Mouse (Mus musculus) inflammation-experienced regulatory T-cells, adult 6 months (primary cell): ENCODE results near the gene Arhgap42. TPM values are rescaled to one million over a fixed set of nuclear protein-coding genes. Genes with fewer than 3 reads are reported as not detected.

ENCODE experiments used
- ATAC-seq: one replicate; pipeline ENCODE4 v1.8.0; 2017
- polyA plus RNA-seq, 3 experiments: library from polyadenylated mRNA; unstranded; fragments of 100-300 nt; shearing (Covaris generic); gene quantifications; one replicate each; pipeline ENCODE4 v1.2.1; 2017

Gene Arhgap42
- not detected for polyA plus RNA-seq

- no peak for ATAC-seq
Observed at GRCm38 (mm10) chr9:9238438-9239391, at the start of gene Arhgap42. TSS of gene Arhgap42 (minus strand) at chr9:9239101.

GRCm38 (mm10) chr9:9288140-9288539 is 49.2 kb upstream of the Arhgap42 start:
- no peak for ATAC-seq

DNA sequence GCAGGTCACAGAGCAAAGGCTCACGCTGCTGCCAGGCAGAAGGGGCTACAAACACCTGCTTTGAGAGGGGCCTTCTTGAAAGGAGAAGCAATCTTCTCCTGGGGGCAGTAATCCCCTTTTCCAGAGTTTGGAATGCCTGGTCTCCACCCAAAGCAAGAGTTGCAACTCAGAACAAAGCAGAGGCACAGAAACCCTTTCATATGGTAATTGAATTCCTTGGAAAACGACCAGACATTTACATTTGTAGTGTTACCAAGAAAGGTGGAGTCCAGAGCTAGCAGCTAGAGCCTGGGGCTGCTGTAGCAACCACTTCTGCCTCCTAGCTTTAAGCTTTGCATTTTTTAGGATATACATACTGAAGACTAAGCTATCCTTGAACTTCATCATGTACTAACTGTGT is 30.4 kb upstream of the Arhgap42 start:
- ATAC-seq: no peak

DNA sequence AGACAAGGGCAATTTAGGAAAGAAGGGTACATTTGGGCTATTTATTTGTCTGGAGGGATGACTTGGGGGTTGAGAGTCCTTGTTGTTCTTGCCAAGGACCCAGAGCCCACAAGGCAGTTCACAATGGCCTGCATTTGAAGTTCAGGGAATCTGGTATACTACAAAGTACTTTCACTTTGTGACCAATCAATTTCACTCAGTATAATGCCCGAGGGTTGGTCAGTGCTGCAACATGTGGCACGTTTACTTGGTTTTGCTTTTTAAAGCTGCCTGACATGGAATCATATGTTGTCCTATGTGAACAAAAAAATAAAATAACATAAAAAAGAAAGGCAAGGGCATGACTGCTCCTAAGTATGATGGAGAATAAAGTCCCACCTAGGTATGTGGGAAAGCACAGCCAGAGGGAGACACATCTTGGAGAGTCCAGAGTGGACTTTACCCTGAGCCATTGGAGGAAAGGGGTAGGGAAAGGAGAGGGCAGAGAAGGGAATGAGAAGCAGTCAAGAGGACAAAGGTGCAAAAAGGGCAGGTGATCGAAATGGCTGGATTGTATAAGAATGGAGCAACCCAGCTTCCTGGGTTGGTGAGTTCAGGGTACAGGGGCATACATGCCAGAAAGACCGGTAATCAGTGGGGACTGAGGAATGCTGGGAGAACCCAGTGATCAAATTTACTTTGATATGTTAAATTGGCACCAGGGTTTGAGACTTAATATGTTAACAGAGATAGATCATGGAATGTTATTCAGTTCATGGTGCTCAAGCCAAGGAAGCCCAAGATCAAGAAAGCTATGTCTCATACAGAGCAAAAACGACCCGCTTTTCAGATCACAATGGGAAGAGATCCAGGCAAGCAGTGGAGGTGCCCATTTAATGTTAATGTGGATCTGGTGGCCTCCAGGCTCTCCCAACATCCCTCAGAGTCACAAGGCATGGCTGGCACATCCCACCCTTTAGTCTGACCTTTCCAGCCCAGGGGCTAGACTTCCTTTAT is 29.0 kb upstream of the Arhgap42 start:
- no peak for ATAC-seq

DNA sequence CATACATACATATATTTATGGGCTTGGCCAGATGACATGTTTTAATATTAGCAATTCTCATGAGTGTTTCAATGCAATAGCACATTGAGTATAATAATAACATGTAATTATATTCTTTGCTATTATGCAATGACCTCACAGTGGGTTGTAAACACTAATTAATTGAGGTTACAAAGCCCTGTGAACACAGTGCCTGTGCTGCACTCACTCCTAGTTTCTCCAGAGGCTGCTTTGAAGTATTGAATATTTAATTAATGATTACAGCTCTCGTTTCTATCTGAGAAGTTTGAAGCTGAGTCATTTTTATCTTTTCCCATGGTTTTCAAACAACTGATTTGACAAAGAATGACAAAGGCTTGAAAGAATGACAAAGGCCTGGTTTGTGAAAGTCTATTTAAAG is 24.6 kb upstream of the Arhgap42 start:
- no peak for ATAC-seq

- ATAC-seq: no peak
Observed at GRCm38 (mm10) chr9:9262479-9262878, 23.6 kb upstream of the Arhgap42 start.

DNA sequence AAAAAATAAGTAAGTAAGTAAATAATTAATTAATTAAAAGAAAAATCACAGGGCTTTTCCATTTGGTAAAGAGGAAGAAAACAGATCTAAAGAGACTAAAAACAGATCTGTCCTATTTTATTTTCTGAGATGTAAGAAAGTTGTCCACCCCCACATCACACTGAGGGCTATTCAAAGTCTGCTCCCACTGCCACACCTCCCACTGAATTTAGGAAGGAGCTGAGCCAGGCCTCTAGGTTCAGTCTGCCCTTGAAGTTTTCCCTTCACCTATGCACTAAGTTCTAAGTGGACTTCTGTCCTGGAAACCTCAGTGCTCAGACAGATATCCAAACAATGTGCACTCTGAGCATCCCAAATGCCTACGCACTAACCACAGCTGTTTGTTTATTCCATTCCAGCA is 15.9 kb upstream of the Arhgap42 start:
- ATAC-seq: no peak

DNA sequence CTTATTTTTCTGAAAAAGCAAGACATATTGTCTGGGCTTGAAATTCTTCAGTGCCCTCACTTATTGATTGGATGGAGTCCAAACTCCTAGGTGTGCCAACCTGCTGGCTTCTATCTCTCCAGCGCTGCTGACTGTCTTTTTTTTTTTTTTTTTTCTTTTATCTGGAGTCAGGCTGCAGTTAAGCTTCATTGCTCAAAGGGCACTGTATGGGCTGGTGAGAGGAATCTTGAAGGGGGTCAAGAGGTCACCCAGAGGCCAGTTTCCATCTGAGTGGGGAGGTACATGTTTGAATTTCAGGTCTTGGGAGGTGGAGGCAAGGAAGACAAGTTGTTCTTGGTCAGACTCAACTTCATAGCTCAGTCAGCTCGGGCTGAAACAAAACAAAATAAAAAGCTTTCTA is 9.6 kb upstream of the Arhgap42 start:
- ATAC-seq: no peak

GRCm38 (mm10) chr9:9245994-9246393 is 7.1 kb upstream of the Arhgap42 start:
- no peak for ATAC-seq

DNA sequence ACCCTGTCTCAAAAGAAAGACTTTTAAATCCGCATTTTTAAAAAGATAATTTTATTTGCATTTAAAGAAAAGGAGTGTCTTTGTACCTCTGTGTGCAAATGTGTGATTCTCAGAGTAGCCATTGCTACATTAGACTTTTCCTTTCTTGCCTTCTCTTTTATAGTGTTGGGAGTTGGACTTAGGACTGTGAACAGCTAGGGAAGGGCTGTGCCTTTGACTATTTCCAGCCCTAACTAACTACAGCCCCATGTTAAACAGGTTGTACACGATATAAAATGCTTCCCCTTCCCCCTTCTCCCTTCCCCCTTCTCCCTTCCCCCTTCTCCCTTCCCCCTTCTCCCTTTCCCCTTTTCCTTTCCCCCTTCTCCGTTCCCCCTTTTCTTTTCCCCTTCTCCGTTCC is 4.9 kb upstream of the Arhgap42 start:
- ATAC-seq: no peak

- ATAC-seq: no peak
Observed at GRCm38 (mm10) chr9:9241202-9241795, 2.4 kb upstream of the Arhgap42 start.

- ATAC-seq: no peak
Observed at GRCm38 (mm10) chr9:9237511-9237910, 1.4 kb downstream of the Arhgap42 start.

DNA sequence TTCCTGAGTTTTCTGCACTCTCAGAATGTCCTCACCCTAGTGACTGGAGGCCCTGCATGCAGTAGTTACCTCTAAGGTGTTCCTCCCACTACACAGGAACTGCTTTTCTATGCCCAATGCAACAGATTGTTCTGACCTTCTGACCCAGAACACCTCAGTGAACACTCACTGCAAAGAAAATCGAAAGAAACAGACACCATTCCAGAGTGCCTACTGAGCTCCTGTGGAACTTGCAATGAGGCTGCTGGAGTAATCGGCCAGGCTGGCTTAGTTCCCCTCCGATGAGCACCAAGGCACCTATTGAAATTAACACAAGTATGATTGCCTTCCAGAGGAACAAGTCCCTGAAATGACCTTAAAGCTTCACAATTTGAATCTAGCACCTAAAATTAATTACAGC is 9.2 kb downstream of the Arhgap42 start:
- no peak for ATAC-seq

- no peak for ATAC-seq
Observed at GRCm38 (mm10) chr9:9224837-9225236, 14.1 kb downstream of the Arhgap42 start.

- ATAC-seq: no peak
Observed at GRCm38 (mm10) chr9:9223384-9223783, 15.5 kb downstream of the Arhgap42 start.

GRCm38 (mm10) chr9:9221950-9222486 is 16.9 kb downstream of the Arhgap42 start:
- ATAC-seq: no peak

DNA sequence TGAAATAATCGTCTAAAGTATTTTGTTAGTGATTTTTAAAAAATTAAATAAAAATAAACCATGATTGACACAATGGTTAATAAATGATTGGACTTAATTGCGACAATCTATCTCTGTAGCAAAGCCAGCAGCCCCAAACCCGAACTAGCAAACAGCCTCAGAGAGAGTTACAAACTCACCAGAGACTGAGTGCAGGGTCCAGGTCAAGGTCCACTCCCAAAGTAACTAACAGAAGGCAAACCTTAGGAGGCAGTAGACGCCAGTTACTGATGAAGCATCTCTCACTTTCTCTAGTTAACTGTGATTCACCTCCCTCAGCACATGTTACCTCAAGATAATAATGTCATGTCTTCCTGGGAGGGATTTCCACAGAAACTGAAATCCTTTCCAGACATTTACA is 17.7 kb downstream of the Arhgap42 start:
- no peak for ATAC-seq

DNA sequence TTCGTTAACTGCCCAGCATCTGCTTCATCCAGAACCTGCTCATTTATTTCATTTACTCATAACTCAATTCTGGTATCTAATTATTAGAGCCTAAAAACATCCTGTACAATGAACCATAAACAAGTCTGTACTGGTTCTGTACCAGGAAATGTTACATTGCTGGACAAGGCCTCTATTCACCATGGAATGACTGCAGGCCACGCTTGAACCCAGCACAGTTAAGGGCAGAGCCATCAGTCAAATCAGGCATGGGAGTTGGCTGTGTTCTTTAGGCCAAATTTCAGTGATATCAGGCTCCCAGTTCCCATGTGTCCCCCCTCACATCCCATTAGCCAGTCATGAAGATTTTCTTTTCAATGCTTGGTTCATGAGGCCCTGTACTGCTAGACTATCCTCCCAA is 20.6 kb downstream of the Arhgap42 start:
- no peak for ATAC-seq

DNA sequence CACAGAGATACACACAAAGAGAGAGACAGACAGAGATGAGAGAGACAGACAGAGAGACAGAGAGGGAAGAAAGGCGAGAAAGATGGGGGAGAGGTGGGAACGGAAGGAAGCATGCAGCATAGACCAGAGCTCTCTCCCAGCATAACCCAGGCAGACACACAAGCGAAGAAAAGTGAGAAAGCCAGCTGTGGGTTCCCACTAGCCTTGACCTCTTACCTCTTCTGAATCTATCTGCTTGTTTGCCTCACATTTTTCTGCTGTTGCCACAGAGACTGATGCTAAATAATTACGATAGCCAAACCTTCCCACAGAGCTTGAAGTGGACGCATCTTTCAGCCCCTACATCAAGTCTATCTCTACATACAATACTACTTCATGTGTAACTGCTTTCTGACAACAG is 24.1 kb downstream of the Arhgap42 start:
- no peak for ATAC-seq

DNA sequence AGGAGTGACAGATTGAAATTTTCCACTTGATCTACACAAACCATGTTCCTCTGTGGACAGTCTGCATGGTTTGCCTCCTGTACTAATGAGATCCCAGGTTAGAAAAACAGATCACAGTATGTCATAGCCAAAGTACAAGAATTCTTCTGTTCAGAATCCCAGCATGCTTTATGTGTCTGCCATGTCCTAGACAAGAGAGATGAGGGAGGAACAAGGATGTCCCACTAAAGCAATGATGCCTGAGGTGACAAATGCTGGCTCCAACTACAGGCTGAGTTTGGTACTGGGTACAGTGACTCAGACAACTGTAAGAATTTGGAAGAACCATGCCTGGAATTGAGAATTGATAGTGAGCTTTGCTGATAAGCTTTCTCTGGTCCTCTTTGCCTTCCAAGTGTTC is 24.6 kb downstream of the Arhgap42 start:
- ATAC-seq: no peak

GRCm38 (mm10) chr9:9211411-9212087 is 27.4 kb downstream of the Arhgap42 start:
- no peak for ATAC-seq

DNA sequence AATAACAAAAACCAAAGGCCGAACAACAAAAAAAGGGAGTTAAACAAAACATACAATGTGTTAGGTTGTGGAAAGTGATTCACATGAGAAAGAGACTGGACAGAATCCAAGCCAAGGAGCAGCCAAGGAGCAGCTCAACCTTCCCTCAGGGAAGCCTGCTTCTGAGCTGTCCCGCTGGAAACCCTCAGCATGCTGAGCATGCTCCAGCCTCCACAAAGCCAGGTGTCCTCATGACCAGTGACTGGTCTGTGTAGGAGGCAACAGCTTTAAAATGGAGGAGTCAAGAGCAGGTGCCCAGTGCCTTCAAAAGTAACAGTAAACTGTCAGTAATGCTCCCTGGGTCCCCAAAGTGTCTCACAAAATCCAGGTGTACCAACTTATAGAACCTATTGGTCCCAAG is 28.4 kb downstream of the Arhgap42 start:
- no peak for ATAC-seq
